Comparison of ENCODE assay signal across 31 mouse cellular contexts in genomic region chr3:127087574-127087973, GRCm38 (mm10).
"Had no signal": no experiment of that assay in that cellular context is flagged by ENCODE, and none has a peak within 500 bp of the region (broad histone marks: within the 10 kb centered on the region; RNA-seq: fewer than 3 reads in every experiment).

No protein-coding gene starts in this region.

- ATAC-seq: liver, embryonic 12.5 days; liver, postnatal 0 days; lung, postnatal 0 days; midbrain, embryonic 16.5 days had no signal

- H3K4me2 ChIP-seq: limb, embryonic 12.5 days; limb, embryonic 13.5 days; limb, embryonic 15.5 days; liver, embryonic 11.5 days; liver, embryonic 12.5 days; liver, embryonic 13.5 days; liver, embryonic 15.5 days; lung, embryonic 14.5 days; lung, embryonic 15.5 days; midbrain, embryonic 12.5 days; midbrain, embryonic 13.5 days; neural tube, embryonic 12.5 days had no signal

- H3K36me3 ChIP-seq: limb, embryonic 10.5 days; limb, embryonic 12.5 days; limb, embryonic 13.5 days; limb, embryonic 15.5 days; liver, embryonic 12.5 days; liver, embryonic 13.5 days; liver, embryonic 15.5 days; lung, embryonic 15.5 days; midbrain, embryonic 10.5 days; midbrain, embryonic 12.5 days; midbrain, embryonic 13.5 days; neural tube, embryonic 12.5 days had no signal

- H3K27ac ChIP-seq: left cerebral cortex, adult 2 months; limb, embryonic 10.5 days; limb, embryonic 12.5 days; limb, embryonic 13.5 days; limb, embryonic 15.5 days; liver, embryonic 12.5 days; liver, embryonic 13.5 days; liver, embryonic 14.5 days; liver, embryonic 15.5 days; lung, embryonic 15.5 days; macrophage; midbrain, embryonic 13.5 days had no signal

- H3K4me3 ChIP-seq: left cerebral cortex, adult 2 months; limb, embryonic 10.5 days; limb, embryonic 12.5 days; limb, embryonic 13.5 days; limb, embryonic 15.5 days; liver, embryonic 12.5 days; liver, embryonic 13.5 days; liver, embryonic 15.5 days; lung, embryonic 15.5 days; megakaryocyte, embryonic 14.5 days; midbrain, embryonic 10.5 days; midbrain, embryonic 12.5 days; midbrain, embryonic 13.5 days; myocyte; neural tube, embryonic 12.5 days had no signal

- H3K27me3 ChIP-seq: limb, embryonic 12.5 days; limb, embryonic 13.5 days; limb, embryonic 15.5 days; liver, embryonic 12.5 days; liver, embryonic 13.5 days; liver, embryonic 15.5 days; lung, embryonic 15.5 days; megakaryocyte, embryonic 14.5 days; midbrain, embryonic 12.5 days; midbrain, embryonic 13.5 days; neural tube, embryonic 12.5 days had no signal

- H3K9ac ChIP-seq: limb, embryonic 12.5 days; limb, embryonic 13.5 days; limb, embryonic 15.5 days; liver, embryonic 12.5 days; liver, embryonic 13.5 days; liver, embryonic 14.5 days; liver, embryonic 15.5 days; liver, postnatal 0 days; lung, embryonic 14.5 days; lung, embryonic 15.5 days; midbrain, embryonic 12.5 days; midbrain, embryonic 13.5 days; neural tube, embryonic 12.5 days had no signal

- H3K9me3 ChIP-seq: limb, embryonic 10.5 days; limb, embryonic 12.5 days; limb, embryonic 13.5 days; limb, embryonic 15.5 days; liver, embryonic 12.5 days; liver, embryonic 13.5 days; liver, embryonic 15.5 days; lung, embryonic 15.5 days; megakaryocyte, embryonic 14.5 days; midbrain, embryonic 10.5 days; midbrain, embryonic 12.5 days; midbrain, embryonic 13.5 days; neural tube, embryonic 12.5 days had no signal

- DNase-seq: left cerebral cortex, postnatal 4 days; liver; liver, embryonic 13.5 days; liver, postnatal 0 days; lung, adult 18-20 months; lung, adult 2 months; lung, embryonic 14.5 days; lung, postnatal 10 days; lung, postnatal 14 days; lung, postnatal 36 days; lung, postnatal 4 days; midbrain, embryonic 14.5 days had no signal

- H3K4me1 ChIP-seq: limb, embryonic 10.5 days; limb, embryonic 13.5 days; limb, embryonic 15.5 days; liver, embryonic 12.5 days; liver, embryonic 13.5 days; liver, embryonic 15.5 days; lung, embryonic 15.5 days; megakaryocyte, embryonic 14.5 days had no signal
